Mouse (Mus musculus) right cerebral cortex, postnatal 10 days (tissue): Measurements from ENCODE around the gene Olfr874.
"Not testable (repeated sequence)": the region's sequence is repeated elsewhere in the genome, so short reads cannot be mapped to it uniquely, and the experiment has no call there.

Experiments used
- DNase-seq, 2 experiments: peaks; one replicate each; pipeline ENCODE4 v3.0.0; 2021; ENCODE audit warnings: low spot score in 2 of 2

Olfr874 gene

DNA sequence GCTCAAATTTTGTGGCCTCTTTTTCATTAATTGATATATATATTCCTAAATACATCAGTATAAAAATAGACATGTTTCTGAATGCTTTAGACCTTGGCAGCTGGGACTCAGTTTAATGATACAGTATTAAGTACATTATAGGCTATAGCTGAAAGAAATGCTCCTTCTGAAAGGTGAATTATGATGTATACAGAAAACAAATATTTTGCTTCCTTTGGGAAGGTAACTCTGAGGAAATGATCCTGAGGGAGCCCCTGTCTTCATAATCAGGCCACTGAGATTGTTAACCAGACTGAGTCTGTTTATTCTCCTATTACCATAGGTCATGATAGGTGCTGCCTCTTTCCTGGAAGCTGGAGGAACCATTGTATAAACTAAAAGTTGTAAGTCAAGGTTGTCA lies at the start of gene Olfr874:
TSS of gene Olfr874 (plus strand) at position 301 of the 400 bp plus-strand sequence.
- no peak for DNase-seq

DNA sequence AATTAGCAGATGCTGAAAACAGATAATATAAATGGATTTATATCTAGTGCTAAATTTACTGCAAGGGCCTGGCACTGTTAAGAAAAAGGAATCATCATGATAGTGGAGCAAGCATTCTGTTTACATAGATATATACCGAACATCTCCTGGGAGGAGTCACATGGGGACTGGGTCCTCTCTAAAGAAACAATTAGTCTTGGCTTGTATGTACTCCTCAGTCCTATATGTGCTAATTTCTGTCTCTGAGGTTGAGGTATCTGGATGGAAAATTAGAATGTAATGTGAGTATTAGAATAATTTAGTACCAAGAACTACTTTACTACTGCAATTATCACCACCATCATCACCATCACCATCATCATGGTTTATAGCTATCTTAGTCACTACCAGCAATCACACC lies 28.8 kb upstream of the Olfr874 start, which contains the start of gene Olfr160:
TSS of gene Olfr160 (minus strand) at position 101 of the 400 bp plus-strand sequence.
- DNase-seq: no peak

GRCm38 (mm10) chr9:37734310-37734709 lies 10.6 kb upstream of the Olfr874 start:
- DNase-seq: no peak

- peak; percentile 35 to 40 for DNase-seq
Measured at GRCm38 (mm10) chr9:37750319-37751075, 5.6 kb downstream of the Olfr874 start.

GRCm38 (mm10) chr9:37751467-37751866 lies 6.6 kb downstream of the Olfr874 start:
- DNase-seq: no peak

DNA sequence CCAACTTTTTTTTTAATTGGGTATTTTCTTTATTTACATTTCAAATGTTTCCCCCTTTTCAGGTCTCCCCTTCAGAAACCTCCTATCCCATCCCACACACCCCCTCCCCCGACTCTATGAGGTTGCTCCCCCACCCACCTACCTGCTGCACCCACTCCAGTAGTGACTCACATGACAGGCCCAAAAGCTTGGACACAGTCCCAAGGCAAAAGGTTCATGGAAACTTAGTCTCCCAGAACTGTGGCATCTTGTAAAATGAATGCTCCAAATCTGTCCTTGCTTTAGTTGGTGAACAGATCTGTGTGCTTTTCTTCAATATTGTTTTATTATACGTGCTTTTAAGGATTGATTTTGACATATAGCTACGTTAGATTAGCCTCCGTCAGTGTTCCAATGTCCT lies 7.1 kb downstream of the Olfr874 start:
- no peak for DNase-seq

DNA sequence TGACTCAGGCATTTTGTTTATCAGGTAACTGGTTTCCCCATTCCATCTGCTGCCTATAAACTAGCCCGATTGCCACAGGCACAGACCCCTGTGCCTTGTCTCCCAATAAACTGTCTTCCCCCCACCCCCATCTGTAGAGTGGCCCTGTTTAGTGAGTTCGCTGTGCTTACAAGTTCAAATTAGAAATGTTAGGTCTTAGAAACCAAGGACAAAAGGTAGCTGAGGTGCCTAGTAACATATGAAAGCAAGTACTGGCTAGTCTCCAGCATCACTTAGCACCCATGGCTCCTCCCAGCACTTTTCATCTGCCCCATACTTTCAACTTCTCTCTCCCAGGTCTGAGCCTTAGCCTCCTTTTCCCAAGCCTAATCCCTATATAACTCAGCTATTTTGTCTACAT lies 16.8 kb downstream of the Olfr874 start:
- DNase-seq: no peak

DNA sequence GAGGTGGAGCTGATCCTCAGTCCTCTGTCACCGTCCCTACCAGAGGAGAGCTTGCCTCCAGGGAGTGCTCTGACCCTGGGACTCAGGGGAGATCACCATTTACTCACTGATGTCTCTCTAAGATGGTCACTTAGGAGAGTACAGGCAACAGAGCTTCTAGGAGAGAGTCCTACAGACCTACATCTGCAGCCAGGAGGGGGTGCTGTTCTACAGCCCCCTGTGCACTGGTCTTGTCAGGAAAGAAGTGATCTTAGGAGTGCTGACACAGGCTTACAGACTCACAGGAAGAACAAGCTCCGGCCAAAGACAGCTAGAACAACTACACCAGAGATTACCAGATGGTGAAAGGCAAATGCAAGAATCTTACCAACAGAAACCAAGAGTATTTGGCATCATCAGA lies 17.6 kb downstream of the Olfr874 start:
- DNase-seq: no peak

- DNase-seq: no peak
Measured at GRCm38 (mm10) chr9:37770661-37771060, 25.8 kb downstream of the Olfr874 start.

DNA sequence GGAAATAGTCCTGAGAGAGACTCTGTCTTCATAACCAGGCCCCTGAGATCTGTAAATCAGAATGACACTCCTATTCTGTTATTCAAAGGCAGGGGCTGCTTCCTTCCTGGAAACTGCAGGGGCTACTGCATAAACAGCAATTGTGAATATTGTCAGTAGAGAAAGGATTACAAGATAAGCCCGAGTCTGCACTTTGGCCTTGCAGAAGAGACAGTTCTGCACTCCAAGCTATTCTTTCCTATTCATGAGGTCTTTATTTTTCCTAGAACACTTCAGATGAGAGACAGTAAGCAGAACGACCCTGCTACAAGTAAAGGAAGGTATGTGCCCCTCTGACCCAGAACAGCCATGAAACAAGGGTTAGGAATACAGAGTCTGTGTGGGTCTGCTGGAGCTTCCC lies 26.9 kb downstream of the Olfr874 start, which contains the start of gene Olfr875:
TSS of gene Olfr875 (plus strand) at position 99 of the 400 bp plus-strand sequence.
- DNase-seq: no peak

- peak; percentile 49 to 55 for DNase-seq
Measured at GRCm38 (mm10) chr9:37782766-37783260, 37.9 kb downstream of the Olfr874 start.

GRCm38 (mm10) chr9:37783394-37784387 lies 38.8 kb downstream of the Olfr874 start:
- not testable (repeated sequence) for DNase-seq

- no peak for DNase-seq
Measured at GRCm38 (mm10) chr9:37786411-37786810, 41.5 kb downstream of the Olfr874 start.
